Mouse (Mus musculus): ENCODE results near the gene Arhgap4.

The Arhgap4 gene

GRCm38 (mm10) chrX:73854326-73855086 lies 67.2 kb downstream of the Arhgap4 start:
- no peak for DNase-seq (ENCODE audit: low read depth, low spot score)

Data from c-Kit-negative CD71-positive TER-119-positive erythroid progenitor cells, embryonic 14.5 days (primary cell).